Mouse (Mus musculus): Measurements from ENCODE around the gene Gm20388. TPM values are rescaled to one million over a fixed set of nuclear protein-coding genes. Genes with fewer than 3 reads are reported as not detected.
A peak's percentile ranks its signal among the peaks of the same experiment; 100 is the strongest.

The Gm20388 gene
- total RNA-seq, 1 experiment: 27.0 TPM

DNA sequence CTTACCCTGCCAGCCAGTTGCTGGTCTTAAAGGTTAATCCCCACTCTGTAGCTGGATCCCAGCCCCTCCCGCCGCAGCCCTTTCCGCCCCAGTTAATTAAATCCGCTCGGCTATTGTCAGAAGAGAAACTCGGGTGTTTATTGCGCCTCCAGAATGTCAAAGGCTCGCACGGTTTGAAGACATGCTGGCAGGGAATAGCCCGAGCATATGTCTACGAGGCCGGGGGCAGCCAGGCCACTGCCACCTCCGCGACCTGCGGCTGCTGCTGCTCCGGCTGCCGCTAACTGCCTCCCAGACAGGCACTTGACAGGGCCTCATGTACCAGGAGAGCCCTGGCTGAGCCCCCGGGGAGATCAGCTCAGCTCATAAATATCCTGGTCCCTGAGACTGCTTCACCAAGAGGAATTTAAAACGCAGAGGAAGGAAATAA, 594.5 kb downstream of the Gm20388 start:
- H3K4me1 ChIP-seq (ENCODE audit: control insufficient read depth in 2 of 2, insufficient read depth in 2 of 2, low read length in 2 of 2, poor library complexity in 1 of 2): peaks cover 5 to 40% of the 10 kb centered on the region in 2 experiments; a peak in 3 of 4 replicates
- H3K36me3 ChIP-seq (ENCODE audit: control insufficient read depth, insufficient read depth, low read length, poor library complexity, severe bottlenecking): no peaks in the 10 kb centered on the region
- no peaks in the 10 kb centered on the region for H3K9me3 ChIP-seq (ENCODE audit: control insufficient read depth, insufficient read depth, low read depth, low read length)
- peak overlapping the region; percentile 0; the same call in 1 of the 2 replicates for H3K9ac ChIP-seq (ENCODE audit: insufficient read depth, low read depth, low read length, poor library complexity, severe bottlenecking)
- peak overlapping the region; percentile 41 to 52 for H3K4me3 ChIP-seq (ENCODE audit: insufficient read depth in 1 of 2, low read depth in 1 of 2, low read length in 2 of 2, poor library complexity in 1 of 2, severe bottlenecking in 1 of 2)
- no peak overlapping the region for H3K27ac ChIP-seq (ENCODE audit: insufficient read depth, low read depth, low read length, poor library complexity, severe bottlenecking)
- no peak for TF ChIP-seq MAFK (IDR thresholded peaks at IDR 0.05; ENCODE audit: insufficient read depth, low read depth, low read length)
- TF ChIP-seq ZC3H11A (IDR thresholded peaks at IDR 0.05; ENCODE audit: borderline replicate concordance, low read depth, low read length): no peak
- no peak for TF ChIP-seq ZNF384 (IDR thresholded peaks at IDR 0.05; ENCODE audit: low read depth, low read length)
- no peak for TF ChIP-seq HCFC1 (IDR thresholded peaks at IDR 0.05; ENCODE audit: borderline replicate concordance, insufficient read depth, low read length)
- no peak for TF ChIP-seq CHD2 (IDR thresholded peaks at IDR 0.05; ENCODE audit: low read depth, low read length)
- no peak for DNase-seq (ENCODE audit: low read depth, low spot score)
- in situ Hi-C loops (cut with MboI; ENCODE audit: low sequenced_read_pairs in 2 of 2, unreplicated experiment in 2 of 2): no loop called here

DNA sequence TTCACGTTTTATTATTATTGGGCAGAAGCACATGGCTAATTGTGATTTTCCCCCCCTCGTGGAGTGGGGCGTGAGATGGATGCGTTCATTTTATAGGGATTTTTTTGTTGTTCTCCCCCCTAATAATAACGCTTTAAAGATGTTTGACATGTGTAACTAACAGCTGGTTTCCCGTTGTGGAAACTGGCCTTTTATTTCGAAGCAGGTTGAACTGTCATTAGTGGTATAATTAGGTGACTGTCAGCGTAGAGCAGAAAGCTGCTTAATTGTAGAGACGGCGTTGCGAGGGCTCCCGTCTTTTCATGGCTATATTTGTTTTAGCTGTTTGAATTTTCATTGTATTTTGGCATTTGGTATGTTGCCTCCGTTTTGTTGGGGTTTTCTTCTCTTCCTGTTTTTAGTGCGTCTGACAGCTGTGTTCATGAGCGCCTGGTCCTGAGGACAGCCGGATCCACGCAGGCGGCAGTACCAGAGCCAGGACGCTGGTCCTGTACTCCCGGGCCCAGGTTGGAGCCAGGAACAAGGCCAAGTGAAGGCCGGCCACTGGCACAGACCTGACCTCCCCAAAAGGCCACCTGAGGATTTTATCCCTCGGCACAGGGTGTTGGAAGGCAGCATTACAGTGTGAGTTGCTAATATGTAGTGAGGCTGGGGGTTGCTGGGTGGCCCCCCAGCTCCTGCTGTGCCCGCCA, 595.1 kb downstream of the Gm20388 start:
- Histone ChIP-seq H3K36me3 (ENCODE audit: control insufficient read depth, insufficient read depth, low read length, poor library complexity, severe bottlenecking) (no peaks in the 10 kb centered on the region), H3K9ac (ENCODE audit: insufficient read depth, low read depth, low read length, poor library complexity, severe bottlenecking) (no peak overlapping the region), H3K4me1 (ENCODE audit: control insufficient read depth in 2 of 2, insufficient read depth in 2 of 2, low read length in 2 of 2, poor library complexity in 1 of 2) (peaks cover 8 to 42% of the 10 kb centered on the region in 2 experiments; a peak in 3 of 4 replicates), H3K9me3 (ENCODE audit: control insufficient read depth, insufficient read depth, low read depth, low read length) (no peaks in the 10 kb centered on the region), H3K27ac (ENCODE audit: insufficient read depth, low read depth, low read length, poor library complexity, severe bottlenecking) (no peak overlapping the region), H3K4me3 (ENCODE audit: insufficient read depth in 1 of 2, low read depth in 1 of 2, low read length in 2 of 2, poor library complexity in 1 of 2, severe bottlenecking in 1 of 2) (no peak overlapping the region)
- in situ Hi-C loops (cut with MboI; ENCODE audit: low sequenced_read_pairs in 2 of 2, unreplicated experiment in 2 of 2): no loop called here
- no peak for DNase-seq (ENCODE audit: low read depth, low spot score)
- TF ChIP-seq ZC3H11A (IDR thresholded peaks at IDR 0.05; ENCODE audit: borderline replicate concordance, low read depth, low read length) (no peak), CHD2 (IDR thresholded peaks at IDR 0.05; ENCODE audit: low read depth, low read length) (no peak), HCFC1 (IDR thresholded peaks at IDR 0.05; ENCODE audit: borderline replicate concordance, insufficient read depth, low read length) (no peak), MAFK (IDR thresholded peaks at IDR 0.05; ENCODE audit: insufficient read depth, low read depth, low read length) (no peak), ZNF384 (IDR thresholded peaks at IDR 0.05; ENCODE audit: low read depth, low read length) (no peak)

DNA sequence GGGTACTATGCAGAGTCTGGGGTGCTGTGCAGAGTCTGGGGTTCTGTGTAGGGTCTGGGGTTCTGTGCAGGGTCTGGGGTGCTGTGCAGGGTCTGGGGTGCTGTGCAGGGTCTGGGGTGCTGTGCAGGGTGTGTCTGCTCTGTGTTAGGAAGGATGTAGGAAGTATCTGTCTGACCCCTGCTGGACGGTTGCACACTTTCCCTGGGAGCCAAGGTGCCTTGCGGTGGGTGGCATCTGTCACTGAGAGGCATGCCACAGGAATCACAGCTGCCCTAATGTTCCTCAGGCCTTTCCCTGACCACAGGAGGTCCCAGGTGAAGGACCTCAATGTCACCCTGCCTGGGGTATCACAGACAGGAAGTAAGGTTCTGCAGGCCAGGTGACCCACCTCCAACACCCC, 595.9 kb downstream of the Gm20388 start:
- no peaks in the 10 kb centered on the region for H3K9me3 ChIP-seq (ENCODE audit: control insufficient read depth, insufficient read depth, low read depth, low read length)
- H3K9ac ChIP-seq (ENCODE audit: insufficient read depth, low read depth, low read length, poor library complexity, severe bottlenecking): no peak overlapping the region
- no peak for DNase-seq (ENCODE audit: low read depth, low spot score)
- in situ Hi-C loops (cut with MboI; ENCODE audit: low sequenced_read_pairs in 2 of 2, unreplicated experiment in 2 of 2): no loop called here
- H3K4me1 ChIP-seq (ENCODE audit: control insufficient read depth in 2 of 2, insufficient read depth in 2 of 2, low read length in 2 of 2, poor library complexity in 1 of 2): peaks cover 12 to 49% of the 10 kb centered on the region in 2 experiments; a peak in 3 of 4 replicates
- no peak overlapping the region for H3K27ac ChIP-seq (ENCODE audit: insufficient read depth, low read depth, low read length, poor library complexity, severe bottlenecking)
- no peak overlapping the region for H3K4me3 ChIP-seq (ENCODE audit: insufficient read depth in 1 of 2, low read depth in 1 of 2, low read length in 2 of 2, poor library complexity in 1 of 2, severe bottlenecking in 1 of 2)
- no peaks in the 10 kb centered on the region for H3K36me3 ChIP-seq (ENCODE audit: control insufficient read depth, insufficient read depth, low read length, poor library complexity, severe bottlenecking)
- TF ChIP-seq ZC3H11A (IDR thresholded peaks at IDR 0.05; ENCODE audit: borderline replicate concordance, low read depth, low read length) (no peak), HCFC1 (IDR thresholded peaks at IDR 0.05; ENCODE audit: borderline replicate concordance, insufficient read depth, low read length) (no peak), ZNF384 (IDR thresholded peaks at IDR 0.05; ENCODE audit: low read depth, low read length) (no peak), CHD2 (IDR thresholded peaks at IDR 0.05; ENCODE audit: low read depth, low read length) (no peak), MAFK (IDR thresholded peaks at IDR 0.05; ENCODE audit: insufficient read depth, low read depth, low read length) (no peak)

DNA sequence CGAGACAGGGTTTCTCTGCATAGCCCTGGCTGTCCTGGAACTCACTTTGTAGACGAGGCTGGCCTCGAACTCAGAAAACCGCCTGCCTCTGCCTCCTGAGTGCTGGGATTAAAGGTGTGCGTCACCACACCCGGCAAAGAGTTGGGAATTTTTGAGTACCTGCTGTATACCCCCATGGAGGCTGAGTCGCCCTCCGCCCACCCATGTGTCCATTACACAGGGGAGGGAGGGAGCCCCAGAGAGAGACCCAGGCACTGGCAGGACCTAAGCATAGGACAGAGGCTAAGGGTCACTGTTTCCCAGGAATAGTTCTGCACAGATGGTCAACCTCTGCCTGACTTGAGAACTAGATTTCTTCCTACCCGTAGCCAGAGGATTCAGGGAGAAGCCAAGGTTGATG, 596.6 kb downstream of the Gm20388 start:
- H3K27ac ChIP-seq (ENCODE audit: insufficient read depth, low read depth, low read length, poor library complexity, severe bottlenecking): no peak overlapping the region
- TF ChIP-seq ZC3H11A (IDR thresholded peaks at IDR 0.05; ENCODE audit: borderline replicate concordance, low read depth, low read length) (no peak), MAFK (IDR thresholded peaks at IDR 0.05; ENCODE audit: insufficient read depth, low read depth, low read length) (no peak), CHD2 (IDR thresholded peaks at IDR 0.05; ENCODE audit: low read depth, low read length) (no peak), HCFC1 (IDR thresholded peaks at IDR 0.05; ENCODE audit: borderline replicate concordance, insufficient read depth, low read length) (no peak), ZNF384 (IDR thresholded peaks at IDR 0.05; ENCODE audit: low read depth, low read length) (no peak)

More for the DNA sequence above, 596.6 kb downstream of the Gm20388 start:
- no peak for DNase-seq (ENCODE audit: low read depth, low spot score)
- H3K4me3 ChIP-seq (ENCODE audit: insufficient read depth in 1 of 2, low read depth in 1 of 2, low read length in 2 of 2, poor library complexity in 1 of 2, severe bottlenecking in 1 of 2): no peak overlapping the region
- H3K9me3 ChIP-seq (ENCODE audit: control insufficient read depth, insufficient read depth, low read depth, low read length): no peaks in the 10 kb centered on the region
- no peak overlapping the region for H3K9ac ChIP-seq (ENCODE audit: insufficient read depth, low read depth, low read length, poor library complexity, severe bottlenecking)
- no peaks in the 10 kb centered on the region for H3K36me3 ChIP-seq (ENCODE audit: control insufficient read depth, insufficient read depth, low read length, poor library complexity, severe bottlenecking)
- in situ Hi-C loops (cut with MboI; ENCODE audit: low sequenced_read_pairs in 2 of 2, unreplicated experiment in 2 of 2): no loop called here
- H3K4me1 ChIP-seq (ENCODE audit: control insufficient read depth in 2 of 2, insufficient read depth in 2 of 2, low read length in 2 of 2, poor library complexity in 1 of 2): peaks cover 14 to 55% of the 10 kb centered on the region in 2 experiments
